Mouse (Mus musculus): ENCODE measurements around the gene Ncl. TPM values are rescaled to one million over a fixed set of nuclear protein-coding genes. Genes with fewer than 3 reads are reported as not detected.
A peak's percentile ranks its signal among the peaks of the same experiment; 100 is the strongest.

The Ncl gene
- polyA plus RNA-seq, 1 experiment: 9.1 TPM

DNA sequence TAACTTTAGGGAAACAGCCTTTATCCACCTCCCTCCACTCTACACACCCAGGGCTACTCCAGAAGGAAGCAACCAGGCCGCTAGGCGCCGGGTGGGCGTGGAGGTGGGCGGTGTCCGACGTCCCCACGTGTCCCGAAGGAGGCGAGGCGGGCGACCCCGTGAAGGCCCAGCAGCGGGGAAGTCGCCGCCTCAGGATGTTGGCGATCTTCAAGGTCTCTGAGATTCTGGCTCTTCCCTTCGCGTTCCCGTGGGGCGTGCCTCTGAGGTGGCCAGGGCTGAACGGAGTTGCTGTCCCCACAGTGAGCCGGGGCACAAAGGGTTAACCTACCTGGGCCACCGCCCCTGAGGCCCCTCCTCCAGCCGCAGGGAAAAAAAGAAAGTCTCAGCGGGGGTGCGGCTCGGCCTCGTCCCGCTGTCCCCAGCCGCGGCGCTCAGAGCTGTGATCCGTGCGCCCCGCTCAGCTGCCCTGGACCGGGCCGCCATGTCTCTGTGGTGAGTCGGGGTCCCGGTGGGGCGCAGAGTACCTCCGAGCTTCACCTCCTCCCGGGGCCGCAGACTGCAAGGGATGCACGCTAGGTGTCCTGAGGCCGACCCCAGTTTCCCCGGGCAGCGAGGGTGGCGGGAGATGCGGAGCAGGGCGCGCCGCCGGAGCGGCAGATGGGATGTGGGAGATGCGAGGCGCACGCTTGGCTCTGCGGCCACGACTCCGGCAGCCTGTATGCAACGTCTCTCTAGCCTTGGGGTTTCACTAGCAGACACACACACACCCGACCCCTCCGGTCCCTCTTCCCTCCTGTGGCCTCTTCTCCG, 55.9 kb downstream of the Ncl start:
- DNase-seq (ENCODE audit: low read depth in 1 of 2, low spot score in 2 of 2): peak in 1 of 2 experiments; percentile 31
- H3K36me3 ChIP-seq (ENCODE audit: control insufficient read depth, insufficient read depth, low read length): no peaks in the 10 kb centered on the region
- H3K4me1 ChIP-seq (ENCODE audit: control insufficient read depth, insufficient read depth, insufficient read length): peaks cover 17% of the 10 kb centered on the region
- no peak overlapping the region for H3K27ac ChIP-seq (ENCODE audit: insufficient read depth, low read length)
- 2% methylated on average over 65 of the region's 65 CpGs for whole genome bisulfite sequencing
- H3K4me3 ChIP-seq (ENCODE audit: extremely low read depth, insufficient read depth, insufficient read length): peak overlapping the region; percentile 61; the same call in 1 of the 2 replicates
- no peak for TF ChIP-seq CTCF (IDR thresholded peaks at IDR 0.05; ENCODE audit: extremely low read depth, insufficient read depth, insufficient read length, insufficient replicate concordance)
- TF ChIP-seq POLR2A (IDR thresholded peaks at IDR 0.05; ENCODE audit: low read depth, low read length): no peak
- no peaks in the 10 kb centered on the region; the same call in 1 of the 2 replicates for H3K27me3 ChIP-seq (ENCODE audit: control insufficient read depth, insufficient read depth, low read length)

DNA sequence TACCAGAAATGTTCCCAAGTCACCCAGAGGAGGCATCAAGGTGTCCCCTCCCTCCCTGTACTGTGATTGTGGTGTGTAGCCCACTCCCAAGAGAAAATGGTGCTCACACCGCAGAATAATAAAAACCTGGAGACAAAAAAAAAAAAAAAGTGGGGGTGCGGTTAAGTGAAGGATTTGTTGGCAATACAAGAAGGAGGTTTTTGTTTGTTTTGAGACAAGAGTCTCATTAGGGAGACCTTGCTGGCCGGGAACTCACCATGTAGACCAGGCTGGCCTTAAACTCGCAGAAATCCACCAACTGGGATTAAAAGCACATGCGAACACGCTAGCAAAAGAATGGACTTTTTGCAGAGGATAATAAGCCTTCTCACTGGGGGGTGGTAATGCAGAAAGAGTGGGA, 56.7 kb downstream of the Ncl start, which contains the start of gene B3gnt7:
TSS of gene B3gnt7 (plus strand) at position 301 of the 400 bp plus-strand sequence.
- Histone ChIP-seq H3K4me3 (ENCODE audit: extremely low read depth, insufficient read depth, insufficient read length) (peak within 1 kb of the TSS; percentile 61; the same call in 1 of the 2 replicates), H3K27ac (ENCODE audit: insufficient read depth, low read length) (peak within 1 kb of the TSS; percentile 83), H3K36me3 (ENCODE audit: control insufficient read depth, insufficient read depth, low read length) (no peaks in the 10 kb centered on the region), H3K4me1 (ENCODE audit: control insufficient read depth, insufficient read depth, insufficient read length) (peaks cover 17% of the 10 kb centered on the region), H3K27me3 (ENCODE audit: control insufficient read depth, insufficient read depth, low read length) (no peaks in the 10 kb centered on the region; the same call in 1 of the 2 replicates)
- no peak for TF ChIP-seq CTCF (IDR thresholded peaks at IDR 0.05; ENCODE audit: extremely low read depth, insufficient read depth, insufficient read length, insufficient replicate concordance)
- no peak for TF ChIP-seq POLR2A (IDR thresholded peaks at IDR 0.05; ENCODE audit: low read depth, low read length)
- DNase-seq (ENCODE audit: low read depth in 1 of 2, low spot score in 2 of 2): no peak
- WGBS: 85% methylated on average over 6 of the region's 6 CpGs

DNA sequence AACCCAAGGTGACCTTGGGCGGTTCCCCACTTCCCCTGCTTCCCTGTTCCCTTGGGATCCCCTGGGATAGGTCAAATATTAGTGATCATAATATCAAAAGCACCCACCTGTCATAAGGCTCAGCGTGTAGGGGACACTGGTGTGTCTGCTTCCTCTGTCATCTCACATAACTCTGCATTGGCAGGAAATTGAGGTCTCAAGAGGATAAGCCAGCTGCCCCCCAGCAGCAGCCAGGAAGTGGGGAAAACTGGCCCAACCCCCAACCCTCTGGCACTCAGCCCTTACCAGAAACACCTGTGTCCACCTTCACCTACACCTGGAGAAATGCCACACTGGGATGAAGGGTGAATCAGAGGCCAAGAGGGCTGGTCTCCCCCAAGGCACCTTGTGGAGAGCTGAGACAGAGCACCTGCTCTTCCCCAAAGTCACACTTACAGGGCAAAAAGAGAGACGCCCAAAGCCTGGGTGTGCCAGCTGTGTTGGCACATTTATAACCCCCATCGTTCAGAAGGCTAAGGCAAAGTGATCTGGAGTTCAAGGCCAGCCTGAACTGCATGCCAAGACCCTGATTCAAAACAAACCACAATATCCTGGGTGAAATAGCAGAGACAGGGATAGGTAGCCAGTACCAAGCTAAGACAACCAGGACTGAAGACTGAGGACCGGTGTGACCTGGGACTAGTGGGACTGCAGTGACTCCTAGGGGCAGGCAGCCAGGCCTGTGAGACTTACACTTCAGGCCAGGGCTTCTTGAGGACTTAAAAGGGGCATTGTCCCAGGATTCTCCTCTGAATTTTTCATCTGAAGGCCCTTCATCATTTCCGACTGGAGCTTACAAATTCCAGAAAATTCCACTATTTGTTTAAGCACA, 57.7 kb downstream of the Ncl start:
- H3K27ac ChIP-seq (ENCODE audit: insufficient read depth, low read length): peak overlapping the region; percentile 83
- no peaks in the 10 kb centered on the region for H3K36me3 ChIP-seq (ENCODE audit: control insufficient read depth, insufficient read depth, low read length)
- DNase-seq (ENCODE audit: low read depth in 1 of 2, low spot score in 2 of 2): peak; percentile 40 to 72
- 22% methylated on average over 6 of the region's 6 CpGs for WGBS
- peaks cover 17% of the 10 kb centered on the region for H3K4me1 ChIP-seq (ENCODE audit: control insufficient read depth, insufficient read depth, insufficient read length)
- H3K4me3 ChIP-seq (ENCODE audit: extremely low read depth, insufficient read depth, insufficient read length): peak overlapping the region; percentile 59
- TF ChIP-seq CTCF (IDR thresholded peaks at IDR 0.05; ENCODE audit: extremely low read depth, insufficient read depth, insufficient read length, insufficient replicate concordance) (peak; percentile 63; the same call in 1 of the 2 replicates), POLR2A (IDR thresholded peaks at IDR 0.05; ENCODE audit: low read depth, low read length) (peak; percentile 57; the same call in 1 of the 2 replicates)
- no peaks in the 10 kb centered on the region; the same call in 1 of the 2 replicates for H3K27me3 ChIP-seq (ENCODE audit: control insufficient read depth, insufficient read depth, low read length)

DNA sequence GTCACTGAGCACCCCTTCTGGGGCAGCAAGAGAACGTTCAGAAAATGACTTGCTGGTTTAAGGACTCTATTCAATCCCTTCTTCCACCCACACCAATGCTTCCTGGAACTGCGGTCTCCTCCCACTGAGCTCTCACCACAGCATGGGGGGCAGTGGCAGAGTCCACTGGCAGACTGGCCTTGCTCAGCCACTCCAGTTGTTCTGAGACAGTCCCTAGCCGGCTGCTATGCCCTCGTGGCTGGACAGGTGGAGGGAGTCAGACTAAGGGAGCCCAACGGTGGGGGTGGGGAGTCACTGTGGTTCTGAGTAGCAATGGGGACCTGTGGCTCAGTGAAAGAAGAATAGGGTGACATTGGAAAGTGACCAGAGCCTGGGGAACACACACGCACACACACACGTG, 58.5 kb downstream of the Ncl start:
- H3K27ac ChIP-seq (ENCODE audit: insufficient read depth, low read length): peak overlapping the region; percentile 83
- H3K4me3 ChIP-seq (ENCODE audit: extremely low read depth, insufficient read depth, insufficient read length): peak overlapping the region; percentile 59
- no peaks in the 10 kb centered on the region for H3K36me3 ChIP-seq (ENCODE audit: control insufficient read depth, insufficient read depth, low read length)
- 15% methylated on average over 7 of the region's 7 CpGs for WGBS
- no peaks in the 10 kb centered on the region; the same call in 1 of the 2 replicates for H3K27me3 ChIP-seq (ENCODE audit: control insufficient read depth, insufficient read depth, low read length)
- peak in 1 of 2 experiments; percentile 29 for DNase-seq (ENCODE audit: low read depth in 1 of 2, low spot score in 2 of 2)
- TF ChIP-seq CTCF (IDR thresholded peaks at IDR 0.05; ENCODE audit: extremely low read depth, insufficient read depth, insufficient read length, insufficient replicate concordance) (no peak), POLR2A (IDR thresholded peaks at IDR 0.05; ENCODE audit: low read depth, low read length) (no peak)
- H3K4me1 ChIP-seq (ENCODE audit: control insufficient read depth, insufficient read depth, insufficient read length): peaks cover 17% of the 10 kb centered on the region

DNA sequence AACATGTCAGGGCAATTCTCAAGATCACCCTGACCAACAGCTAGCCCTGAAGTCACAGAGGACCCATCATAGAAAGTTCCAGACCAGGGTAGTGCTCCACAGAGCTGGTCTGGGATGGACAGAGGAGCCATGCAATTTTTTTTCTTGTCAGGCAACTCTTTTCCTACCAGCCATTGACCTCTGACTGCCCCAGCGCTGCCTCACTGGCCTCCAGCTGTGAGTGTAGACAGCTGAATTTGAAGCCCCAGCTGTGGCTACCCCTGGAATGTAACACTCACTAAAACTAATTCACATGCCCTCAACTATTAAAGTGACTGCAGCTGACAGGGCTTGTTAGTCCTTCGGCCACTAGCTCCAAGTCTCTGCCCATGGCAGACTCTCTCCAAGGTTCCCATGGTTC, 59.1 kb downstream of the Ncl start:
- H3K36me3 ChIP-seq (ENCODE audit: control insufficient read depth, insufficient read depth, low read length): no peaks in the 10 kb centered on the region
- H3K27me3 ChIP-seq (ENCODE audit: control insufficient read depth, insufficient read depth, low read length): no peaks in the 10 kb centered on the region; the same call in 1 of the 2 replicates

More for the DNA sequence above, 59.1 kb downstream of the Ncl start:
- DNase-seq (ENCODE audit: low read depth in 1 of 2, low spot score in 2 of 2): no peak
- 82% methylated on average over 2 of the region's 2 CpGs for WGBS
- H3K27ac ChIP-seq (ENCODE audit: insufficient read depth, low read length): no peak overlapping the region
- no peak for TF ChIP-seq POLR2A (IDR thresholded peaks at IDR 0.05; ENCODE audit: low read depth, low read length)
- no peak for TF ChIP-seq CTCF (IDR thresholded peaks at IDR 0.05; ENCODE audit: extremely low read depth, insufficient read depth, insufficient read length, insufficient replicate concordance)
- H3K4me3 ChIP-seq (ENCODE audit: extremely low read depth, insufficient read depth, insufficient read length): peak overlapping the region; percentile 59; the same call in 1 of the 2 replicates
- H3K4me1 ChIP-seq (ENCODE audit: control insufficient read depth, insufficient read depth, insufficient read length): peaks cover 17% of the 10 kb centered on the region

Other genes starting within 250 kb of the Ncl start
- not detected in 2 replicates for gene Htr2b, start 247.4 kb downstream of the Ncl start, polyA plus RNA-seq (2012; rRNA removed)
- 0.15 TPM in 1 of 2 replicates, not detected in the other for gene Gm21972, start 225.8 kb downstream of the Ncl start, polyA plus RNA-seq (2012; rRNA removed)
- 2.7 and 2.9 TPM in 2 replicates for gene Armc9, start 204.6 kb downstream of the Ncl start, polyA plus RNA-seq (2012; rRNA removed)
- 2.3 and 3.3 TPM in 2 replicates for gene B3gnt7, start 56.6 kb downstream of the Ncl start, polyA plus RNA-seq (2012; rRNA removed)
- 0.11 and 0.34 TPM in 2 replicates for gene Nmur1, start 66.8 kb upstream of the Ncl start, polyA plus RNA-seq (2012; rRNA removed)
- not detected in 2 replicates for gene Tex44, start 66.9 kb upstream of the Ncl start, polyA plus RNA-seq (2012; rRNA removed)
- 915 and 918 TPM in 2 replicates for gene Ptma, start 167.3 kb upstream of the Ncl start, polyA plus RNA-seq (2012; rRNA removed)
- gene Pde6d, start 223.2 kb upstream of the Ncl start, polyA plus RNA-seq (2012; rRNA removed): 11.3 and 11.7 TPM in 2 replicates
- 20.0 and 24.2 TPM in 2 replicates for gene Cops7b, start 223.5 kb upstream of the Ncl start, polyA plus RNA-seq (2012; rRNA removed)

Measured in spleen, adult 2 months (tissue).